In genomic region chr16:14194164-14194950, GRCm38 (mm10) we compare ENCODE assay signal across 9 mouse cellular contexts. TPM values are rescaled to one million over a fixed set of nuclear protein-coding genes. Genes with fewer than 3 reads are reported as not detected.
DNase-seq lines count a peak whose midpoint lies in the region; ATAC-seq and TF ChIP-seq lines count a peak whose summit lies in the region.
"Had no signal": no experiment of that assay in that cellular context is flagged by ENCODE, and none has a peak within 500 bp of the region (broad histone marks: within the 10 kb centered on the region; RNA-seq: fewer than 3 reads in every experiment).

No protein-coding gene starts in this region.

- intact Hi-C loops in gastrocnemius, adult 2 months (cut with DNase I): loop anchor here (10.0 kb wide), 2 partner anchors 50 to 290 kb away; partner anchors contain the start of genes Mpv17l and Pdxdc1

- no peak overlapping the region; the same call in 1 of the 2 replicates for H3K4me3 ChIP-seq in gastrocnemius, adult 2 months
- H3K4me3 ChIP-seq in liver, adult 2 months (ENCODE audit: insufficient read depth, low read depth, low read length): no peak overlapping the region
- no peak overlapping the region for H3K4me3 ChIP-seq in liver, embryonic 11.5 days (ENCODE audit: low read depth, low read length)
- no peak overlapping the region for H3K4me3 ChIP-seq in heart, postnatal 0 days (ENCODE audit: low read depth, low read length)
- H3K4me3 ChIP-seq in limb, embryonic 10.5 days: no peak overlapping the region
- no peak overlapping the region for H3K4me3 ChIP-seq in forebrain, embryonic 11.5 days (ENCODE audit: low read depth, low read length)

- DNase-seq in gastrocnemius, adult 2 months: no peak
- no peak for DNase-seq in gastrocnemius, postnatal 4 days (ENCODE audit: low spot score in 2 of 2)
- peak; percentile 96 for DNase-seq in liver, adult 2 months (ENCODE audit: extremely low read depth, low read depth, low spot score)
- DNase-seq in liver, embryonic 11.5 days (ENCODE audit: low spot score): no peak
- DNase-seq in heart, postnatal 0 days (ENCODE audit: low spot score): no peak
- DNase-seq in lung, postnatal 4 days: peak; percentile 41 to 54
- no peak for DNase-seq in limb, embryonic 10.5 days (ENCODE audit: low spot score)
- no peak for DNase-seq in forebrain, embryonic 11.5 days (ENCODE audit: low spot score)
- DNase-seq: embryo, embryonic 11 days had no signal

- TF ChIP-seq EP300 in heart, postnatal 0 days (IDR thresholded peaks at IDR 0.05; ENCODE audit: low read depth): no peak

- no peaks in the 10 kb centered on the region for H3K27me3 ChIP-seq in liver, adult 2 months (ENCODE audit: control insufficient read depth, insufficient read depth, low read length)
- H3K27me3 ChIP-seq in liver, embryonic 11.5 days (replicated peaks; ENCODE audit: control insufficient read depth, insufficient read depth, low read length): no peaks in the 10 kb centered on the region
- H3K27me3 ChIP-seq in heart, postnatal 0 days (ENCODE audit: control insufficient read depth, insufficient read depth, low read length): no peaks in the 10 kb centered on the region
- H3K27me3 ChIP-seq in limb, embryonic 10.5 days (ENCODE audit: low read depth, poor library complexity, severe bottlenecking): no peaks in the 10 kb centered on the region
- H3K27me3 ChIP-seq in forebrain, embryonic 11.5 days (ENCODE audit: control insufficient read depth, insufficient read depth, low read length): no peaks in the 10 kb centered on the region

- TF ChIP-seq POLR2A in liver, adult 2 months (IDR thresholded peaks at IDR 0.05; ENCODE audit: extremely low read depth, insufficient read depth, low read length): no peak

- no peak for ATAC-seq in liver, embryonic 11.5 days (replicated peaks; ENCODE audit: low FRiP score)
- ATAC-seq in heart, postnatal 0 days (ENCODE audit: insufficient read depth, low read depth): no peak
- ATAC-seq in forebrain, embryonic 11.5 days (replicated peaks; ENCODE audit: low FRiP score): no peak

- no peaks in the 10 kb centered on the region for H3K79me2 ChIP-seq in liver, adult 2 months (ENCODE audit: control insufficient read depth, insufficient read depth, low read length)

- TF ChIP-seq CTCF in gastrocnemius, adult 2 months (IDR thresholded peaks at IDR 0.05): no peak
- no peak for TF ChIP-seq CTCF in liver, adult 2 months (IDR thresholded peaks at IDR 0.05; ENCODE audit: low read depth, low read length)
- TF ChIP-seq CTCF in heart, postnatal 0 days (IDR thresholded peaks at IDR 0.05; ENCODE audit: low read depth): no peak

- peaks cover 18% of the 10 kb centered on the region for H3K36me3 ChIP-seq in liver, adult 2 months (ENCODE audit: control insufficient read depth, insufficient read depth, low read length)
- peaks cover 19% of the 10 kb centered on the region for H3K36me3 ChIP-seq in liver, embryonic 11.5 days (ENCODE audit: control insufficient read depth, insufficient read depth, low read length)
- peaks cover 35% of the 10 kb centered on the region for H3K36me3 ChIP-seq in heart, postnatal 0 days (replicated peaks; ENCODE audit: control insufficient read depth, insufficient read depth, low read length)
- H3K36me3 ChIP-seq in limb, embryonic 10.5 days: peaks cover 44% of the 10 kb centered on the region
- no peaks in the 10 kb centered on the region; the same call in 1 of the 2 replicates for H3K36me3 ChIP-seq in forebrain, embryonic 11.5 days (ENCODE audit: control insufficient read depth, insufficient read depth, low read length)

- 18% methylated on average over 9 of the region's 9 CpGs for WGBS in liver, adult 2 months
- 74% methylated on average over 9 of the region's 9 CpGs for WGBS in liver, embryonic 11.5 days
- 60% methylated on average over 9 of the region's 9 CpGs for WGBS in heart, postnatal 0 days
- WGBS in limb, embryonic 10.5 days: 80% methylated on average over 9 of the region's 9 CpGs
- 63% methylated on average over 9 of the region's 9 CpGs for WGBS in forebrain, embryonic 11.5 days

- H3K9me3 ChIP-seq in liver, embryonic 11.5 days (ENCODE audit: control insufficient read depth, low read length): no peaks in the 10 kb centered on the region
- no peaks in the 10 kb centered on the region for H3K9me3 ChIP-seq in heart, postnatal 0 days (replicated peaks; ENCODE audit: control insufficient read depth, low read length)
- no peaks in the 10 kb centered on the region for H3K9me3 ChIP-seq in limb, embryonic 10.5 days (replicated peaks)
- no peaks in the 10 kb centered on the region for H3K9me3 ChIP-seq in forebrain, embryonic 11.5 days (ENCODE audit: control insufficient read depth, low read length)

- H3K9ac ChIP-seq in liver, adult 2 months (ENCODE audit: low read depth, low read length): peak overlapping the region; percentile 13
- H3K9ac ChIP-seq in liver, embryonic 11.5 days (ENCODE audit: low read depth, low read length): no peak overlapping the region
- H3K9ac ChIP-seq in heart, postnatal 0 days (replicated peaks; ENCODE audit: low read depth, low read length): no peak overlapping the region
- H3K9ac ChIP-seq in forebrain, embryonic 11.5 days (ENCODE audit: low read length): no peak overlapping the region

- no peak overlapping the region for H3K4me2 ChIP-seq in liver, embryonic 11.5 days
- no peak overlapping the region for H3K4me2 ChIP-seq in heart, postnatal 0 days (ENCODE audit: low read depth, low read length)
- H3K4me2 ChIP-seq in forebrain, embryonic 11.5 days (ENCODE audit: low read depth, low read length, severe bottlenecking): no peak overlapping the region

- H3K27ac ChIP-seq in gastrocnemius, adult 2 months: peak overlapping the region; percentile 62
- peak overlapping the region; percentile 86 for H3K27ac ChIP-seq in liver, adult 2 months (replicated peaks; ENCODE audit: insufficient read depth, low read depth, low read length)
- no peak overlapping the region for H3K27ac ChIP-seq in liver, embryonic 11.5 days (ENCODE audit: low read depth, low read length)
- peak overlapping the region; percentile 44; the same call in 1 of the 2 replicates for H3K27ac ChIP-seq in heart, postnatal 0 days (ENCODE audit: low read depth)
- H3K27ac ChIP-seq in limb, embryonic 10.5 days: no peak overlapping the region
- no peak overlapping the region for H3K27ac ChIP-seq in forebrain, embryonic 11.5 days (ENCODE audit: low read depth, low read length)

- peaks cover 14% of the 10 kb centered on the region for H3K4me1 ChIP-seq in liver, adult 2 months (ENCODE audit: control insufficient read depth, insufficient read depth, low read length)
- H3K4me1 ChIP-seq in liver, embryonic 11.5 days (replicated peaks; ENCODE audit: control insufficient read depth, insufficient read depth, low read length): no peaks in the 10 kb centered on the region
- no peaks in the 10 kb centered on the region for H3K4me1 ChIP-seq in heart, postnatal 0 days (ENCODE audit: control insufficient read depth, insufficient read depth)
- H3K4me1 ChIP-seq in limb, embryonic 10.5 days: no peaks in the 10 kb centered on the region
- no peaks in the 10 kb centered on the region for H3K4me1 ChIP-seq in forebrain, embryonic 11.5 days (replicated peaks; ENCODE audit: control insufficient read depth, insufficient read depth, low read length)

RNA-seq across cellular contexts. Expression of gene Marf1, which starts 31.2 kb away (rescaled TPM):
- 10 to 100 TPM; 20.9 to 25.6 TPM for total RNA-seq in gastrocnemius, adult 2 months (2021)
- 10 to 100 TPM; 29.4 to 32.0 TPM for total RNA-seq in gastrocnemius, postnatal 4 days (2021)
- 26.4 and 36.2 TPM in 2 replicates for total RNA-seq in liver, adult 2 months (2014; rRNA removed)
- polyA plus RNA-seq in liver, adult 2 months (2012; rRNA removed): 10.7 and 11.3 TPM in 2 replicates
- 9.5 and 10.3 TPM in 2 replicates for polyA plus RNA-seq in liver, embryonic 11.5 days (2014; fragmentation: Nextera tagmentation; extraction: Ambion mirVana)
- 8.7 and 10.7 TPM in 2 replicates for total RNA-seq in heart, postnatal 0 days (2014; rRNA removed; ENCODE audit: low replicate concordance)
- 5.1 and 6.4 TPM in 2 replicates for polyA plus RNA-seq in heart, postnatal 0 days (2015; fragmentation: Nextera tagmentation; extraction: Ambion mirVana)
- 13.7 and 17.0 TPM in 2 replicates for polyA plus RNA-seq in limb, embryonic 10.5 days (2016; fragmentation: Nextera tagmentation; extraction: Ambion mirVana)
- 16.0 and 18.6 TPM in 2 replicates for polyA plus RNA-seq in forebrain, embryonic 11.5 days (2014; fragmentation: Nextera tagmentation; extraction: Ambion mirVana)

RNA-seq across cellular contexts. Expression of gene Nde1, which starts 31.3 kb away (rescaled TPM):
- total RNA-seq in gastrocnemius, adult 2 months (2021): 10 to 100 TPM; 29.9 to 32.2 TPM
- 10 to 100 TPM; 39.2 to 40.0 TPM for total RNA-seq in gastrocnemius, postnatal 4 days (2021)
- total RNA-seq in liver, adult 2 months (2014; rRNA removed): 9.4 and 12.3 TPM in 2 replicates
- polyA plus RNA-seq in liver, adult 2 months (2012; rRNA removed): 14.4 and 14.5 TPM in 2 replicates
- polyA plus RNA-seq in liver, embryonic 11.5 days (2014; fragmentation: Nextera tagmentation; extraction: Ambion mirVana): 78.2 and 85.2 TPM in 2 replicates
- total RNA-seq in heart, postnatal 0 days (2014; rRNA removed; ENCODE audit: low replicate concordance): 48.7 and 61.6 TPM in 2 replicates
- 33.9 and 37.0 TPM in 2 replicates for polyA plus RNA-seq in heart, postnatal 0 days (2015; fragmentation: Nextera tagmentation; extraction: Ambion mirVana)
- 188 and 189 TPM in 2 replicates for polyA plus RNA-seq in limb, embryonic 10.5 days (2016; fragmentation: Nextera tagmentation; extraction: Ambion mirVana)
- 199 and 201 TPM in 2 replicates for polyA plus RNA-seq in forebrain, embryonic 11.5 days (2014; fragmentation: Nextera tagmentation; extraction: Ambion mirVana)

Comparison
In these comparisons a context has a peak if more than half of its experiments do, and no peak if none do; other contexts are left out.
1. DNase-seq: peak in liver, adult 2 months (single experiment) and lung, postnatal 4 days (2 of 2); none in gastrocnemius, adult 2 months (single experiment), gastrocnemius, postnatal 4 days (0 of 2), liver, embryonic 11.5 days (single experiment), heart, postnatal 0 days (single experiment), limb, embryonic 10.5 days (single experiment) and forebrain, embryonic 11.5 days (single experiment).
2. H3K27ac ChIP-seq: peak in gastrocnemius, adult 2 months (single experiment), liver, adult 2 months (single experiment) and heart, postnatal 0 days (single experiment); none in liver, embryonic 11.5 days (single experiment), limb, embryonic 10.5 days (single experiment) and forebrain, embryonic 11.5 days (single experiment).